Mouse (Mus musculus) layer of hippocampus, postnatal 14 days (tissue): Measurements from ENCODE around the gene Uggt1. TPM values are rescaled to one million over a fixed set of nuclear protein-coding genes. Genes with fewer than 3 reads are reported as not detected.
A peak's percentile ranks its signal among the peaks of the same experiment; 100 is the strongest.

Source experiments
- DNase-seq, 2 experiments: peaks; one replicate each; pipeline ENCODE4 v3.0.0; 2021 to 2022; ENCODE audit warnings: low spot score in 2 of 2, mixed read lengths in 1 of 2
- total RNA-seq, 2 experiments: library from RNA; stranded (reverse); gene quantifications; 2 replicates each; pipeline ENCODE4 v1.2.3; 2021

Uggt1 gene
- total RNA-seq, 2 experiments from 2014 or later = 38.3 to 44.3 TPM

DNA sequence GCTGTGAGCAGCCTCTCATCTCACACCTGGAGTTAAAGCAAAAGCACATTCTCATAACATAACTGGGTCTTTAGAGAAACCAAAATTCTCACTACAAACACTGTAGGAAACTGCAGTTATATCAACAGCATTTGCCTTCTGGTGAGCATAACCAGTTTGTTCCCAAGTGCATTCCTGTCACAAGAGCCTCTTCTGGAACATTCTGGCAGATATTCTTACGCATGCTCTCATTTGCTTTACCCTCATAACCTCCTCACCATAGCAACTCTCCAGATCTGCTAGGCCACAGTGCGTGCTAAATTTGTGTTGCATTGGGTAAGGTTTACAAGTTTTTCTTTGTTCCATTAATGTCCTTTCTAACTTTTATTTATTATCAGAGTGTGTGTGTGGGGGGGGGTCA, 14.8 kb upstream of the Uggt1 start:
- DNase-seq = no peak

GRCm38 (mm10) chr1:36258631-36259030, 14.1 kb upstream of the Uggt1 start:
- no peak for DNase-seq

GRCm38 (mm10) chr1:36257276-36257675, 12.8 kb upstream of the Uggt1 start:
- DNase-seq = no peak

DNA sequence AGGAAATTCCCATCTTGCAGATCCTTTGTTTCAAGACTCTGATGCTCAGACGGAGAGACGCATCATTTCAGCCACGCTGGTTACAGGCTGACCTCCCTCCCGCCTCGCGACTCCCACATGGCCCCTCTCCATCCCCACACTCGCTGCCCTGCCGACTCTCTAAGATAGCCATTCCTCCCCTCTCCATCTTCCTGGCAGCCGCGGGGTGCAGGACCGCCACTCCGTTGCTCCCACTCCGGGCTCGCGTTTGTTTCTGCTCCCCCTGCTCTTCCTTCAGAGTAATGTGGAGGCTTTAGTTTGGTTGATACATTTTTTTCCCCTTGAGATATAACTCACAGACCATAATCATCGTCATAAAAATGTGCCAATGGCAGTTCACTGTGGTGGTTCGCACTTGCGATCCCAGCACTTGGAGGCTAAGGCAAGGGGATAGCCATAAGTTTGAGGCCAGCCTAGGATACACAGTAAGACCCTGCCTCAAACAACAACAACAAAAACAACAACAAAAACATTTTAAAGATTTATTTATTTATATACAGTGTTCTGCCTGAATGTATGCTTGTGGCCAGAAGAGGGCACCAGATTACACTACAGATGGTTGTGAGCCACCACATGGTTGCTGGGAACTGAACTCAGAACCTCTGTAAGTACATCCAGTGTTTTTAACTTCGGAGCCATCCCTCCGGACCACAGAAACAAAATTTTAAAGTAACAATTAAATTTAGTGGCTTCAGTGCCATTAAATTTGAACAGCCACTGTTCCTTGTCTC, 11.5 kb upstream of the Uggt1 start:
- DNase-seq = no peak

DNA sequence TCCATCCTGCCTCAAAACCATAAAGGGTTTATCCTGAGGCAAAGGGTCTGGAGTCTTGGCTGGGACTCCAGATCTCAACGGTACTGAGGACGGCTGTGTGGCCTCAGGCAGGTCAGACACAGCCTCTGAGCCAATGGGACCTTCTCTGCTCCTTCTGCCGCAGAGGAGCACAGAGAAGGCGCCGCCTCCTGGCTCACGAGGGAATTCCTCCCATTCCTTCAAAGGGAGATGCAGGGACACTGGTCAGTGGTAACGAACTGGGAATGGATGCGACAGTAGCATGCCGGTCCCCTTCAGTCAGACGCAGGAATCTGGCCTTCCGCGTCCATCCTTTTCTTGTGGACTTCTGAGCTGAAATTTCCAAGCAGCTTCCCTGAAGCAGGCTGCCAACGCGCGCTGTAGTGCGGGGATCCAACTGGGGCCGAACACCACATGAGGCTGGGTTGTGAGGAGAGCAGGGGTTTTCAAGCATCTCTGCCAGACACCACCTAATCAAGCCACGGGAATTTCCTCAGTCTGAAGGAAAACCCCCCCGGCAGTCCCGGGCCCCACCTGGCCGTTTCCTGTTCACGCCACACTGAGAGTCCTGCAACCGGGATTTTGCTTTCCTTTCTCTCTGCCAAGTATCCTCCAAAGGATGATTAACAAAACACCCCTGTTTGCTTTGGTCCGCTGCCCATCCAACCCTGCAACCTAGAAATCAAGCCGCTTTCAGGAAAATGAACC, 10.3 kb upstream of the Uggt1 start:
- no peak for DNase-seq

DNA sequence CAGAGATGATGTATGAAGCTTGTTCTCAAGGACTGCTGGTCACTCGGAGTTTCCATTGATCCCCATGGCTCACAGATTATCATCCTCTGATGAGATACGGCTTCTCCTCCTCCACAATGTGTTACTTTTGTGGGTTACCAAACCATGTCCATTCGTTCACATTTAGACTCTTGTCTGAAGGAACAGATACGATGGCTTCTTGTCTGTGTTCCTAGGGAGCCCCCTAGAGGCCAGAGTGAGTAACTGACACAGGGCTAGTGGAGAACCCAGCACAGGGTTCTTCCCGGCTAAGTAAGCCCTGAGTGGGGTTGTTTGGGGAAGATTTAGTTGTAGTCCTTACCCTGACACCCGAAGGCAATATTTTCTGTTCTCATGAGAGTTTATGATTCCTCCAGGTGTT, 8.3 kb upstream of the Uggt1 start:
- DNase-seq = peak; percentile 61 to 85

GRCm38 (mm10) chr1:36251426-36251825, 6.9 kb upstream of the Uggt1 start:
- no peak for DNase-seq

DNA sequence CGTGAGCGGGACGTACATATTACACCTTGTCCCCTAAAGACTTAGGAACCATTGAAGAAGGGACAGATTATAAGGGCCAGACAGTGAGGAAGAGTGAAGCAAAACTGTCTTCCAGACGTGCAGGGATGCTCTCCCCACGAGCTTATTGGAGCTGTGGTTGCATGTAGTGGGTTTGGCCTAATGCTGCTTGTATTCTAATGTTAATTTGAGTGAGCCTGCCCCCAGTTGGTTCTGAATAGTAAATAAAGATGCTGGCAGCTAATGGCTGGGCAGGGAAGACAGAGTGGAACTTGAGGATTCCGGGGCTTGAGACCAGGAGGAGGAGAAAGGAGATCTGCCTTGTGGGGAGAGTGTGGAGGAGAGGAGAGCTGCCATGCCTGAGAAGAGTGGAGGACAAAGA, 2.2 kb upstream of the Uggt1 start:
- DNase-seq = no peak

- no peak for DNase-seq
Measured at GRCm38 (mm10) chr1:36244828-36245215, 302 bp upstream of the Uggt1 start.

- no peak for DNase-seq
Measured at GRCm38 (mm10) chr1:36243447-36244057, 968 bp downstream of the Uggt1 start.

DNA sequence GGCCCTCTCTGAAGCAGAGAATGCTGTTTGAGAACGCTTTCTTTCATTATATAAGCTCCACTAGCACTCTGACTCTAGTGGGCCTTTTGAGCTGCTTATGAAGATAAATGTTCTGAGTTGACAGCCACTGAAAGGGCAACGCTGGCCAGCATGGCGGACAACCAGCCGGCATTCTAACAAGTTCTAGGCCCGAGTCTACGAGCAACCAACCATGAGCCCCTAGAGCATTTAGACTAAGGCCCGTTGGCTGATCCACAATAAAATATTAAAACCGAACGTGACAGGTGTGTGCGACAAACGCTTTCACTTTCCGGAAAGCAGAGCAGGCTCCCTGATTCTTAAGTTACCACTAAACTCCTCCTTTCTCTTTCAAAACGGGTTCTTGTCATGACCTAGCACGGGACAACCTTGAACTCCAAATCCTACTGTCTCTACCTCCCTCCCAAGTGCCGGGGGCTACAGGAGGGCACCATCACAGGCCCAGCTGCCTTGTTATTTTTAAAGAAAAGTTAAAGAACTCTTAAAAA, 2.6 kb downstream of the Uggt1 start:
- no peak for DNase-seq

DNA sequence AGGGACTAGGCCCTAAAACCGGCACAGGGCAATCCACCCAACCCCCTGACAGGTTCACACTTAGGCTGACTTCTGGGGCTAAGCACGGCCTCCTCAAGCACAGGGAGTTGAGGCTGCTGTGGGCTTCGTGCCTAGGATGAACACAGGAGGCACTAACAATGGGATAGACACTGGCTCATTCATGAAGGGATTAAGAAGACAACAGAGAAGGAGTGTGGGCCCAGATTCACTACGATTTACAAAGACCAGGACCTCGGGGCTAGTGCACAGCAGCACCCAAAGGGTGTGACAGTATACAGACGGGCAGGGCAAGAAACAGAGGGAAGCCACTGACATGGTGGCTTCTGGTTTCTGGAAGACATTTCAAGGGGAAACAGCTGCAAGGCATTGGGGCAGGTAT, 4.3 kb downstream of the Uggt1 start:
- no peak for DNase-seq

DNA sequence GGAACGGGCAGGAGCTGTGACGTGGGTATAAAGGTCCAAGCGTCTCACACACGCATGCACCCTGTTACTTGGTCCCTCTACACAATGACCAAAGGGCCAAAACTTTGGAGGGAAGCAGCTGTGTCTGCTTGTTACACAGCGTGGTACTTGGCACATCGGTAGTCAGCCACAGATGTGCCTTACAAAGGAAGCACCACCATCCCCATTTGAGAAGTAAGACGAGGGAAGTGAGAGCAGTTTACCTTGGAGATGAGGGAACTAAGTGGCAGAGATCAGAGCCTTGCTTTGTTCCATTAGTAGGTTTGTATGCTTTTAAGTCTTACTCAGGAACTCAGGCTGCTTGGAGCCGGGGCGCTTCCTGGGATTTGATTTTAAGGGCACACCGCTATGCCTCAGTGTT, 5.1 kb downstream of the Uggt1 start:
- no peak for DNase-seq

GRCm38 (mm10) chr1:36235855-36236254, 8.7 kb downstream of the Uggt1 start:
- no peak for DNase-seq

DNA sequence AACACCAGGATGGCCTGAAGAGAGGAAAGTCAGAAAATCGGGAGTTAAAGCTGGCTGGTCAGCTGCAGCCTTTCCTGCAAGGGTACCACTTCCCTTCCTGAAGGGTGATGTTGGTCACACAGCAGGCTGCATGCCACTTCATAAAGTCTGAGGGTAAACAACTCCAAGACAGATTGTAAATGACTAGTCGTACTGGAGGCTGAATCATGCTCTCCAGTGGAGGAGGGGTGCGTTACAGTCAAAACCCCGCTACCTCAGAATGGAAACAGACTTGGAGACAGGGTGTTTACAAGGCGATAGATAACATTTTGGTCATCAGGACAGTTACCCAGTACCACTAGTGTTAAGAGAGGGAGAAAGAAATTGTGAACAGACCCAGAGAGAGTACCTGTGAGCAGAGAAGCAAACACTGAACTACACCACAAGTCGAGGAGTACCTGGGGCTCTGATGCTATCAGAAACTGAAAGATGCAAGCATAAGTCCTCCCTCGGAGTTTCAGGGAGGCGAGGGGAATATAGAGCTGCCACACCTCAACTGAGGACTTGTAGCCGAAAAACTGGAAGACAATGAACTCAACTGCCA, 9.4 kb downstream of the Uggt1 start:
- DNase-seq = no peak

- DNase-seq = no peak
Measured at GRCm38 (mm10) chr1:36233218-36233617, 11.3 kb downstream of the Uggt1 start.

GRCm38 (mm10) chr1:36230919-36231705, 13.4 kb downstream of the Uggt1 start:
- no peak for DNase-seq

- DNase-seq = no peak
Measured at GRCm38 (mm10) chr1:36228461-36228860, 16.1 kb downstream of the Uggt1 start.

GRCm38 (mm10) chr1:36224648-36225047, 19.9 kb downstream of the Uggt1 start:
- no peak for DNase-seq

DNA sequence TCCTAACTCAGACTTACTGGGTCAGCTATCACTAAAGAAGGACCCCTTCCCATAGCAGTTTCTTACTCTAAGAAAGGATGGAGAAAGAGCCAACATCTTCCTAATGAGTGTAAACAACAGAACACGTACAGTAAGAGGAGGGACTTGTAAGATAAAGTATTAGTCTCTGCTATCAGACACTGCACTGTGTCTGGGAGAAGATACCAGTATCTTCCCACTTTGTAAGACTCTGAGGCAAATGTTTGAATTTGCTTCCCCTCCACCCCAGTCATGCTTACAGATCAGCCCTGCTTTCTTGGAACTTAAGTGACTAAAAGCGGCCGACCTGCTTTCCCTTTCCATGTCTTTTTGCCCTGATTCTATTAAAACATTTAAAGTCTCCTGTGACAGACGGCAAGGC, 30.2 kb downstream of the Uggt1 start:
- DNase-seq = no peak

DNA sequence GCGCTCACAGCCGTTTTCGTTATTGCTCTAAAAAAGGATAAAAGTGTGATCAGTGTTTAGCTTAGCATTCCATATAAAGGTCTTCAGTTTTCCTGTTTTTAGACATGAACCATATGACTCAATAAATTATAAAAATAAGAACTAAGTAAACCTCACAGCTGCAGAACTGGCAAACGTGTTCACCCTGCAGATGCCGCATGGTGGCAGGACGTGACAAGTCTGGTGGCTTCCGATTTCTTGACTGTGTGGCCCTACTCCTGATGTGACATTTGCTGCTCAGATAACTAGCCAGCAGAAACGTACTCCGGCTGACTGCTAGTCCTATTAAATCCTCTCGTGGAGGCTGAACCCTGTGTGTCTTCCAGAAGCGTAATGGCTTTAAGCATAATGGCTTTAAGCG, 42.8 kb downstream of the Uggt1 start:
- no peak for DNase-seq
